Mouse (Mus musculus) monocyte, adult 5-6 weeks (primary cell): ENCODE results near the gene Gm49358. TPM values are rescaled to one million over a fixed set of nuclear protein-coding genes. Genes with fewer than 3 reads are reported as not detected.

Experiments used
- ATAC-seq: fragments of 153-309, 156-312 bp; replicated peaks from 2 replicates; pipeline ENCODE4 v1.8.0; 2017; ENCODE audit warnings: mild to moderate bottlenecking; ENCODE audit not compliant: low TSS enrichment, insufficient number of reproducible peaks, severe bottlenecking, poor library complexity, low FRiP score
- total RNA-seq: library from RNA; stranded (forward); fragments of 200-1000, 200-491, 200-594 nt; gene quantifications from 3 replicates; pipeline ENCODE4 v1.2.3, GENCODE M21; 2017

Gene Gm49358
- total RNA-seq = 1.6 TPM in 1 of 3 replicates, not detected in the others

DNA sequence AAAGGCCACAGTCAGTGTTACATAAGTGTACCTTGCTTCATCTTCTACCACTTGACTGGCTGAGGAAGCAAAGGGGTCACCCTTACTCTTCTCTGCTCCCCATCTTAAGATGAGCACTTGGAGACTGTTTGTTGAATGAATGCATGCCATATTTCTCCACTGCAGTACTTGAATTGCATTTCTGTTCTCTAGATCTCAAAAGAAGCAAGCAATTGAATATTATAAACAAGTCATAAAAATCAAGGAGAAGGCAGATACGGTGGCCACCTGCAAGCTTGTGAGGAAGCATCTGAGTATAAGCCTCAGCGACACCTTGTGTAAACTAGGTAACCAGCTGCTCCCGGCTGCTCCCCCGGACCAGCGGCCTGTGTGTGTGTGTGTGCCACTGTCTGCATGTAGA is at the start of gene Gm49358:
Gene Gm49358 (plus strand): TSS at position 301 of the 400 bp plus-strand sequence.
- no peak for ATAC-seq

- ATAC-seq = peak; percentile 74
Observed at GRCm38 (mm10) chr10:86727548-86727980, 36.2 kb upstream of the Gm49358 start.

- ATAC-seq = no peak
Observed at GRCm38 (mm10) chr10:86728176-86728575, 35.6 kb upstream of the Gm49358 start.

DNA sequence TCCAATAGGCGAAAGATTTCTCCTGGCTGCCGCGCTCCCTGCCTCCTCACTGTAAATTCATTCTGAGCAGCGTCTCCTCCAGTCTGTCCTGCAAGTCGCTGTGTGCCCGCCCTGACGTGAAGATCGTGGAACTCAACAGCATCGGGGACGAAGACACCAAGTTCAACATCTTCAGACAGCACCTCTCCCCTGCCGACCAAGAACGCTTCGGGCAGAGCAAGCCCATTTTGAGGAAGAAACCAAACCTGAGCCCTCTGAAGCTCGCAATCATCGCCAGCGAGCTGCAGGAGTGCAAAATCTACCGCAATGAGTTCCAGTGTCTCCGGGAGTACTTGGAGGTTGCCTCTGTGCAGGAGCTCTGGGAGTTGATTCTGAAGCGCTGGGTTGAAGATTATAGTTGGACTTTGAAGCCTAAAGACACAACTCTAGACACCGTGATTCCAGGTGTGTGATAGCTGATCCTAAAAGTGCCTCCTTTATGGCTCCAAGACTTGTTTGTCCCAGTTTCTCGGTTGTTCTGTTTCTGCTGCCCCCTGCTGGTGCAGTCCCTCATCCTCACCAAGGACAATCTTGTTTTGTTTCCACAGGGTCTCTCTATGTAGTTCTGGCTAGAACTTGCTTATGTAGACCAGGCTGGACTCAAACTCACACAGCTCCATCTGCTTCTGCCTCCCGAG is 32.8 kb upstream of the Gm49358 start:
- ATAC-seq = peak; percentile 46; the same call in 1 of the 2 replicates

DNA sequence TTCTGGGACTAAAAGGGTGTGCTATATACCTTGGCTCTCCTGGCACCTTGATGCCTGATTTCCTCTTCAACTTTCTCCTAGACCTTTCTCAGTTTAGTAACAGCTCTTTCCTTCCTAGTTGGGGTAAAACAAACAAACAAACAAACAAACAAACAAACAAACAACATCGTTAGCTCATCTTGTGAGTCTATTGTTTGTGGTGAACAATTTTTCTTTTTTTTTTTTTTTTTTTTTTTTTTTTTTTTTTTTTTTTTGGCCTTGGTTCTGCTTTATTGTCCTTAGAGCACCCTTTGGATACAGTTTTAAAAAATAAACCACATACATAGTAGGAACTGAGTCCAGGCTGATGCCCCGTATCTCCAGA is 32.3 kb upstream of the Gm49358 start:
- ATAC-seq = no peak

GRCm38 (mm10) chr10:86735036-86735435 is 28.7 kb upstream of the Gm49358 start:
- ATAC-seq = no peak

- no peak for ATAC-seq
Observed at GRCm38 (mm10) chr10:86742918-86743317, 20.9 kb upstream of the Gm49358 start.

DNA sequence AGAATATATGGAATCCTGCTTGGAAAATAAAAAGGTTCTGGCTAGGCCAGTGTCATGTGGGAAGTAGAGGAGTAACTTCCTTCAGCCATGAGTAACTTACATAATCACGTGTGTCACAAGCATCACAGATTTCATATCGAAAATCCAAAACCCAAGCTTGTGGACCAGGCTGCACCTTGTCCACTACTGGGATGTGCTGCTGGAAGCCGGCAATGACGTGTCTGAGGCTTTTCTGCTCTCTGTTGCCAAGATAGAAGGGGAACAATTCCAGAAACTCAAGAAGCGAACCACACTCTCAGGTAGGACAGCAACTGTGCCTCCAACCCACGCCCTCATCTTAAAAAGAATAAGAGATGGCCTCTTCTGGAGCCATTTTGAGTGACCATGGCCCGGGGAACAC is 19.5 kb upstream of the Gm49358 start:
- ATAC-seq = no peak

DNA sequence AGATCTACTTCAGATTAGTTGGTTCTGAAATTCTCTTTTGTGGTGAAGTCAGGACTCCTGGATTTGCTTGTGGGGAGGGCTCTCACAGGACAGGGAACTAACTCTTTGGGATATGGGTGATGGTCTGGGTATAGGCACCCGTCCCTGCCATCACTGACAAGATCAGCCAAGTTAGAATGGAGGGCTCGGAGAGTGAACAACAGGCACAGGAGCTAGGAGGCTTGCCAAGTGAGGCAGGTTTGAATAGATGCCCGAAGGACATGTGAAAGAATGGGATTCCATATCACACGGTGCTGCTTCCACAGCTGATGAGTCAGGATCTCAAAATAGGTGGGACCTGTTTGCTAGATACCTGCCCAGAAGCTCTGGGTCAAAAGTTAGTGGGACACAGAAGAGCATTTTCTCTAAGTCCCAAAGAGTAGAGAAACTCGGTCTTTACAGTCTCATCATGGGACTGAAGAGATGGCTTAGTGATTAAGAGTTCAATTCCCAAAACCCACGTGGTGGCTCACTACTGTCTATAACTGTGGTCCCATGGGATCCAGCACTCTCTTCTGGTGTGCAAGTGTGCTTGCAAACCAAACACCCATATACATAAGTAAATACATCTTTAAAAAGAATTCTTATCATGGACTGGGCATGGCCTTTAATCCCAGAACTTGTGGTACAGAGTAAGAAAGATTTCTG is 7.8 kb upstream of the Gm49358 start:
- no peak for ATAC-seq

DNA sequence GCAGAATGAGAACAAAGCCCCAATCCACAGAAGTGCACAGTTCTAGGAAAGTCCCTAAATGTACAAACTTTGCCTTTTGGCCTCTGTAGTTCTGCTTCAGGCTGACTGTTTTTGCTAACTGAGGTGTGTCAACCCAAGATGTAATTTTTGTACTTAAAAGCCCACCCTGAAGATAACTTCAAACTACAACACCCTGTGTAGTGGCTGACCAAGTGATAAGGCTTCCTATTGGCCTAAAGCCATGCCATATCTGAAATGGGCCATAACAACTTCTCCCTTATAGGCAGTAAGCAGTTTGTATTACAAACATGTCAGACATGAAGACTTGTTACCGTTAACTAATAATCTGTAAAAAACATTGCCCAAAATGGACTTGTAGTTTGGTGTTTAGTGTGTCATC is 6.0 kb upstream of the Gm49358 start:
- ATAC-seq = no peak

GRCm38 (mm10) chr10:86758211-86758610 is 5.6 kb upstream of the Gm49358 start:
- no peak for ATAC-seq

GRCm38 (mm10) chr10:86761236-86761635 is 2.5 kb upstream of the Gm49358 start:
- ATAC-seq = no peak

DNA sequence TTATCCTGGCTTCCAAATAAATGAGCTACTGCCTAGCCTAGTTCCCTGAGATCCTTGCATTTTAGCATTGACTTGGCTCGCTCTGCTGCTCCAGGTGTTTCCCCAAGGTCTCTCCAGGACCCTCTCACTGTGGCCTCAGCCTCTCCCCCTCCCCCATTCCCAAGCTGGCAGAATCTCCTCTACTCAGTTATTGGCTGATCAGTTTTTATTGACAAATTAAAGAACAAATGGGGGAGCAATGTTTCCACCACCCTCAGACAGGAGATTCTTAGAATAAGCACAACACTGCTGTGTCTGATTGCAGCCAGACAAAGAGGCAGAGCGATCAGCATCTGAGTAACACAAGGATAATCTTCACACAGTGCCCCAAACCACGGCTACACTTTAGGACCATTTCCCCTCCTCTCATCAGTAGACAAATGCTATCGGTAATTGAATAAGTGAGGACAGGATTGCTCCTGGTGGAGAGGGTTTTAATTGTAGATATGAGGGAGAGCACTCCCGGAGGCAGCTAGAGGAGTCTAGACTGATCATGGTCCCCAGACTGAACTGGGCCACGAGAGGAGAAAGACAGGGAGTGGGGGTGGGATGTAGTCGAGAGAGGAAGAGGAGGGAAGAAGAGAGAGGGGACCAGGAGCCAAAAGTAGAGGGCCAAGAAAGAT is 1.9 kb upstream of the Gm49358 start:
- ATAC-seq = no peak

DNA sequence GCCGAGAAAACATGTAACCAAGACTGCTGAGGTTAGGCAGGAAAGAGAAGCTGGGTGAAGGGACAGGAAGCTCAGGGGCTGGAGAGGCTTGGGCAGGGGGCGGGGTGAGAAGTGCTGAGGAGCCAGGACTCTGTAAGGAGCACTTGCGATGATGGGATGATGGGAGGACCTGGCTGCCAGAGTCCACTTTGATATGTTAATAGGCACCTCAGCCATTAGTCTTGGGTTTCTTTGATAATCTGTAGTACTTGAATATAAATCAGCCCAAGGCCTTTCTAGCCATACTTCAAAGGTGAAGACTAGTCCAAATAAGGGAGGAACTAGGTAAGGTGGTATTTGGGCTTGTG is 1.4 kb upstream of the Gm49358 start:
- ATAC-seq = no peak

- ATAC-seq = no peak
Observed at GRCm38 (mm10) chr10:86765344-86765966, 1.7 kb downstream of the Gm49358 start.

- no peak for ATAC-seq
Observed at GRCm38 (mm10) chr10:86769216-86769615, 5.4 kb downstream of the Gm49358 start.

GRCm38 (mm10) chr10:86769797-86770196 is 6.0 kb downstream of the Gm49358 start:
- ATAC-seq = no peak

- no peak for ATAC-seq
Observed at GRCm38 (mm10) chr10:86771701-86772100, 7.9 kb downstream of the Gm49358 start.

DNA sequence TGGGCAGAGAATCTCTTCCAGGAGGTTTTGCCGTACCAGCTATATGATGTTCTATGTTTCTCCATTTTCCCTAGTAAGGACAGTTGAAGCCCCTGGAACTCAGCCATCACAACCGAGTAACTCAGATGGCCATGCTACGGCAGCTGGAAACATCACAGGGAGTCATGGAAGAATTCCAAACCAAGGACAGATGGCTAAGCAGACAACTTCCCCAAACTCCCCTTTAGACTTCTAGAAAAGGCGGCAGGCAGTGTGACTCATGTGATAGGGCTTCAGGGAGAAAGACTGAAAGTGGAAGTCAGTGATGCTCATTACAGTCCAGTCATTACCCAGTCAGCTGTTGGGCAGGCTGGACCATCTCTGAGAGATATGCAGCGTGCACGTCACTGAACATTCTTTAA is 8.5 kb downstream of the Gm49358 start:
- ATAC-seq = peak; percentile 83

DNA sequence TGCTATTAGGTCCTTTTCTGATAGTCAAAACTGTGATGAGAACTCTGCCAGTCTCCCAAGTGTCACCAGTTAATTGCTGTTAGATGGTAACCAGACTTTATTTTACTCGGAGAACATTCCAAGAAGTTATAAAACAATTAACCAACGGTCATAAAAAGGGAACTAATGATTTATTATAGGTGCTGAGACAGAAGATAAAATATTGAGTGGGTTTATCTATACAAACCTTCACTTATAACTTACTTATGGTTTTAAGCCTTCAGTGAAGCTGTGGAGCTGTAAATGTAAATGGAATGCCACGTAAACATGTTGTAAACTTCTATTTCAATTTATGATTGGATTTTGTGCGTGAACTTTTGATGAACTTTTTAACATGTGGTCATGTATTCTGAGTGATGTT is 9.6 kb downstream of the Gm49358 start:
- ATAC-seq = no peak
